Mouse (Mus musculus) liver, postnatal 0 days (tissue): ENCODE data around the gene Sez6l. TPM values are rescaled to one million over a fixed set of nuclear protein-coding genes. Genes with fewer than 3 reads are reported as not detected.

Source experiments
- ATAC-seq: fragments of 200-750 bp; cut with Nextera tagmentation; 2 replicates; pipeline ENCODE4 v1.8.0; 2017; ENCODE audit warnings: mild to moderate bottlenecking, moderate library complexity
- DNase-seq: peaks from one replicate; pipeline ENCODE4 v3.0.0-alpha.2; 2016
- H3K27ac ChIP-seq: fragments of 300-500 bp; sonication (generic); 2 replicates; pipeline ENCODE4 v1.5.1; 2014; ENCODE audit warnings: antibody characterized with exemption, moderate library complexity, mild to moderate bottlenecking, low read depth
- H3K27me3 ChIP-seq: fragments of 300-500 bp; sonication (generic); 2 replicates; pipeline ENCODE4 v1.6.1; 2014; ENCODE audit warnings: low read length, control low read depth, mixed read lengths; ENCODE audit not compliant: insufficient read depth
- H3K36me3 ChIP-seq: fragments of 300-500 bp; sonication (generic); replicated peaks from 2 replicates; pipeline ENCODE4 v1.6.1; 2014; ENCODE audit warnings: mild to moderate bottlenecking, control low read depth, low read length, moderate library complexity, mixed read lengths; ENCODE audit not compliant: insufficient read depth
- H3K4me1 ChIP-seq: fragments of 300-500 bp; sonication (generic); 2 replicates; pipeline ENCODE4 v1.6.1; 2014; ENCODE audit warnings: antibody characterized with exemption, mild to moderate bottlenecking, control low read depth; ENCODE audit not compliant: insufficient read depth
- H3K4me2 ChIP-seq: fragments of 300-500 bp; sonication (generic); 2 replicates; pipeline ENCODE4 v1.6.1; 2014; ENCODE audit warnings: low read depth, mild to moderate bottlenecking, low read length, moderate library complexity, mixed read lengths
- H3K4me3 ChIP-seq: fragments of 300-500 bp; sonication (generic); 2 replicates; pipeline ENCODE4 v1.5.1; 2014; ENCODE audit warnings: low read depth, low read length
- H3K9ac ChIP-seq: fragments of 300-500 bp; sonication (generic); replicated peaks from 2 replicates; pipeline ENCODE4 v1.6.1; 2014; ENCODE audit warnings: mild to moderate bottlenecking, moderate library complexity
- H3K9me3 ChIP-seq: fragments of 300-500 bp; sonication (generic); 2 replicates; pipeline ENCODE4 v1.6.1; 2016; ENCODE audit warnings: mild to moderate bottlenecking, control low read depth, low read length, mixed read lengths
- CTCF ChIP-seq: sonication (generic); IDR thresholded peaks from 2 replicates; pipeline ENCODE4 v1.5.1; 2016; ENCODE audit warnings: antibody characterized with exemption, low read depth
- EP300 ChIP-seq: IDR thresholded peaks from 2 replicates; pipeline ENCODE4 v1.6.1; 2016; ENCODE audit warnings: antibody characterized with exemption, low read depth, mild to moderate bottlenecking
- WGBS: fragments of 180-500 bp; shearing (Covaris S2); extraction: QIAGEN DNeasy Blood & Tissue Kit; methylation state at CpG from one replicate; pipeline ENCODE4 v1.1.7; 2014; ENCODE audit not compliant: insufficient replicate concordance; 5-methylcytosine and 5-hydroxymethylcytosine counted together
- polyA plus RNA-seq: library from polyadenylated mRNA; unstranded; fragments of >200 nt; fragmentation: Nextera tagmentation; extraction: Ambion mirVana; gene quantifications from 2 replicates; pipeline ENCODE4 v1.2.1, GENCODE M21; 2015

Sez6l gene
- polyA plus RNA-seq, 1 experiment from 2014 or later: not detected

- WGBS: 43% methylated on average over 5 of the region's 5 CpGs
Observed at GRCm38 (mm10) chr5:112486415-112486814, 90.6 kb downstream of the Sez6l start.

GRCm38 (mm10) chr5:112484924-112485715 is 91.9 kb downstream of the Sez6l start:
- Histone ChIP-seq H3K9ac (no peak overlapping the region), H3K9me3 (no peaks in the 10 kb centered on the region), H3K4me2 (no peak overlapping the region), H3K4me3 (no peak overlapping the region), H3K27me3 (0 out of 2 replicates have a peak, but pooled peaks cover 4% of the 10 kb centered on the region), H3K4me1 (no peaks in the 10 kb centered on the region), H3K36me3 (no peaks in the 10 kb centered on the region), H3K27ac (no peak overlapping the region)
- ATAC-seq: no peak
- DNase-seq: no peak
- TF ChIP-seq EP300: no peak
- TF ChIP-seq CTCF: no peak
- WGBS: 31% methylated on average over 13 of the region's 13 CpGs

More at GRCm38 (mm10) chr5:112486415-112486814, 90.6 kb downstream of the Sez6l start:
- no peaks in the 10 kb centered on the region for H3K36me3 ChIP-seq
- H3K27ac ChIP-seq: no peak overlapping the region
- no peaks in the 10 kb centered on the region for H3K4me1 ChIP-seq
- no peak overlapping the region for H3K4me3 ChIP-seq
- TF ChIP-seq CTCF (no peak), EP300 (no peak)
- no peak overlapping the region for H3K9ac ChIP-seq
- H3K4me2 ChIP-seq: no peak overlapping the region
- DNase-seq: no peak
- 0 out of 2 replicates have a peak, but pooled peaks cover 4% of the 10 kb centered on the region for H3K27me3 ChIP-seq
- H3K9me3 ChIP-seq: no peaks in the 10 kb centered on the region
- ATAC-seq: no peak

DNA sequence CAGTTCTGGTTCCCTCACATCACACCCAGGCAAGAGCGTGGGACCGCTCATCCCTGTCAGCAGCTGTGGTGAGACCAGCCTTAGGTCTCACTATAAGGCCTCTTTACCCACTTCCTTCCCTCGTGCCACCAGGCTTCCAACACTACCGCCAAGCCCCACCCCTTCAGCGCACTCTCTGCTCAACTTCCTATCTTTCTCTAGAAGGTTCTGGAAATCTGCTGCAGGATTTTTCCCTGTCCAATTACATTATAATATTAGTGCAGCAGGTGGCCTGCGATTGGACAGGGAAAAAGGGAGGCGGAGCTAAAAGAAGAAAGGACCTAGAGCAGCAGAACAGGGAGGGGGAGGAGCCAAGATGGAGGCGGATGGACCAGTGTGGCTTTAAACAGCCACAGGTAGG is 94.0 kb downstream of the Sez6l start:
- no peak overlapping the region for H3K4me3 ChIP-seq
- no peaks in the 10 kb centered on the region for H3K36me3 ChIP-seq
- no peaks in the 10 kb centered on the region for H3K4me1 ChIP-seq
- TF ChIP-seq CTCF: no peak
- TF ChIP-seq EP300: no peak
- H3K9me3 ChIP-seq: no peaks in the 10 kb centered on the region
- WGBS: 49% methylated on average over 8 of the region's 8 CpGs
- no peak overlapping the region for H3K27ac ChIP-seq
- ATAC-seq: no peak
- DNase-seq: no peak
- H3K9ac ChIP-seq: no peak overlapping the region
- 0 out of 2 replicates have a peak, but pooled peaks cover 4% of the 10 kb centered on the region for H3K27me3 ChIP-seq
- no peak overlapping the region for H3K4me2 ChIP-seq

DNA sequence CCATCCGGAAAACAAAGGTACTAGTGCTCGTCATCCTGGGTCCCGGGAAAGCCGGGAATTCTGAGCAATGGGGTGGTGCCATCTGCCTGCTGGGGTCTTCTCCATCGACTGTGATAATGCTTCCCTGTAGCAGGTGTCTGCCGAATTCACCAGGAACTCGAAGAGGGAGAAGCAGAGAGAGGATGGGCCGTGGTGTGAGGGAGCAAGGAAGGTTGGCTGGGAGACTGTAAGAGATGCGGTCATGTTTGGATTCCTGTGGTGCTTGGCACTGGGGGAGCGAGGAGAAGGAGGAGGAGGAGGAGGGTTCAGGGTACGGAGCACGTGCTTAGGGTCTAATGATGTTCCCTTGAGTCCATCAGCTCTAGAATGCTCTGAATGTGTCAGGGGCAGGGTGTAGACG is 94.4 kb downstream of the Sez6l start:
- no peak overlapping the region for H3K4me3 ChIP-seq
- H3K27ac ChIP-seq: no peak overlapping the region
- 46% methylated on average over 13 of the region's 13 CpGs for WGBS
- no peak overlapping the region for H3K9ac ChIP-seq
- TF ChIP-seq EP300 (no peak), CTCF (no peak)
- no peak for ATAC-seq
- 0 out of 2 replicates have a peak, but pooled peaks cover 4% of the 10 kb centered on the region for H3K27me3 ChIP-seq
- H3K4me2 ChIP-seq: no peak overlapping the region
- no peaks in the 10 kb centered on the region for H3K9me3 ChIP-seq
- H3K36me3 ChIP-seq: no peaks in the 10 kb centered on the region
- no peak for DNase-seq
- no peaks in the 10 kb centered on the region for H3K4me1 ChIP-seq

DNA sequence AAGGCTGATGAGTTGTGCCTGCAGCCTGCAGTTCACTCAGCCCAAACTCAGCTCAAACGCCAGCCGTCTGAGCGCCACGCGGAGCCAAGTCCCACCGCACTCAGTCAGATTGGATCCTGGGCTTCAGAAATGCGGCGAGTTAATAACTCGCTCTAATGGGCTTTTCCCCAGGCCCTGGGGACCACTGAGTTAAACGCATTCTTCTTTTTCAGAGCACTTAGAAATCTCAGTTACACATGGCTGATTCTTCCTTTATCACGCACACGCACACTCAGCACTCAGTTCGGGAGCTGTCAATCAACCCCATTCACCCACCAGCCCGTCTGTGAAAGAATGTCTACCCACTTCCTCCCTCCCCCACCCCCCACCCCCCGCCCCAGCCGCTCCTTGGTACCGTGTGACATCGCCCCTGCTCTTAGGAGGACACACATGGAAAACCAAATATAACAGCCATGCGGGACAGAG is 95.0 kb downstream of the Sez6l start:
- DNase-seq (no peak), ATAC-seq (no peak)
- WGBS: 36% methylated on average over 19 of the region's 19 CpGs
- H3K36me3 ChIP-seq: no peaks in the 10 kb centered on the region
- H3K4me2 ChIP-seq: no peak overlapping the region
- no peak overlapping the region for H3K9ac ChIP-seq
- H3K27ac ChIP-seq: no peak overlapping the region
- TF ChIP-seq CTCF: no peak
- TF ChIP-seq EP300: no peak
- H3K4me1 ChIP-seq: no peaks in the 10 kb centered on the region
- H3K4me3 ChIP-seq: no peak overlapping the region
- no peaks in the 10 kb centered on the region for H3K9me3 ChIP-seq
- 0 out of 2 replicates have a peak, but pooled peaks cover 4% of the 10 kb centered on the region for H3K27me3 ChIP-seq

DNA sequence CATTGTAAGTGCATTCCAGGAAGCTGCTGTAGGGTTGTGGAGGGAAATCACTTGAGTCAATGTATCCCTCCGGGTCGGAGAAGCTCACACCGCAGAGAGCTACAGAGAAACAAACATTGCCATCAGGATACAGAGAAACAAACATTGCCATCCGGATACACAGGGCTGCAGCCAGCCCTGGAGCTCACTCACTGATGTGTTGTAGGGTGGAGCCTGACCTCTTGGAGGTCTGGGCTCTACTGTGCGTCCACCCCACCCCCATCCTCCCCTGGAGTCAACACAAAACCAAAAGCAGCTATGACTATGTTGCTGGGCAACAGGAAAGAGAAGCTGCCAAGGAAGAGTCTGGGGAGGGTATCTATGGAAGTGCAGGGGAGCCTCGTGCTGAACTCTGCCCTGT is 103.5 kb downstream of the Sez6l start:
- ATAC-seq: no peak
- no peak for TF ChIP-seq CTCF
- no peak for TF ChIP-seq EP300
- Histone ChIP-seq H3K27me3 (no peaks in the 10 kb centered on the region), H3K4me3 (no peak overlapping the region), H3K4me2 (no peak overlapping the region), H3K9me3 (no peaks in the 10 kb centered on the region), H3K9ac (no peak overlapping the region), H3K27ac (no peak overlapping the region), H3K4me1 (no peaks in the 10 kb centered on the region), H3K36me3 (no peaks in the 10 kb centered on the region)
- no peak for DNase-seq
- 33% methylated on average over 6 of the region's 6 CpGs for WGBS
